In genomic region chr16:77643871-77644720, GRCm38 (mm10) we compare ENCODE assay signal across 9 mouse cellular contexts. TPM values are rescaled to one million over a fixed set of nuclear protein-coding genes. Genes with fewer than 3 reads are reported as not detected.
DNase-seq lines count a peak whose midpoint lies in the region; ATAC-seq and TF ChIP-seq lines count a peak whose summit lies in the region.
"Had no signal": no experiment of that assay in that cellular context is flagged by ENCODE, and none has a peak within 500 bp of the region (broad histone marks: within the 10 kb centered on the region; RNA-seq: fewer than 3 reads in every experiment).

No protein-coding gene starts in this region.

- H3K36me3 ChIP-seq in embryonic facial prominence, embryonic 14.5 days (ENCODE audit: control insufficient read depth, insufficient read depth, low read length) = no peaks in the 10 kb centered on the region
- no peaks in the 10 kb centered on the region for H3K36me3 ChIP-seq in heart, embryonic 10.5 days
- no peaks in the 10 kb centered on the region for H3K36me3 ChIP-seq in kidney, embryonic 14.5 days (ENCODE audit: control insufficient read depth, insufficient read depth, low read length)
- no peaks in the 10 kb centered on the region for H3K36me3 ChIP-seq in midbrain, postnatal 0 days (ENCODE audit: insufficient read depth, low read length)
- no peaks in the 10 kb centered on the region for H3K36me3 ChIP-seq in stomach, postnatal 0 days (ENCODE audit: control insufficient read depth, insufficient read depth, low read length)

- peak overlapping the region; percentile 63 for H3K9ac ChIP-seq in embryonic facial prominence, embryonic 14.5 days (ENCODE audit: low read depth, low read length)
- H3K9ac ChIP-seq in kidney, embryonic 14.5 days (ENCODE audit: low read depth, low read length) = peak overlapping the region; percentile 54; the same call in 1 of the 2 replicates
- H3K9ac ChIP-seq in midbrain, postnatal 0 days (replicated peaks; ENCODE audit: low read length, poor library complexity, severe bottlenecking) = peak overlapping the region; percentile 69
- peak overlapping the region; percentile 58 for H3K9ac ChIP-seq in stomach, postnatal 0 days (ENCODE audit: low read length)

- 1% methylated on average over 31 of the region's 31 CpGs for WGBS in embryonic facial prominence, embryonic 14.5 days
- WGBS in heart, embryonic 10.5 days = 4% methylated on average over 31 of the region's 31 CpGs
- WGBS in kidney, embryonic 14.5 days = 3% methylated on average over 31 of the region's 31 CpGs
- under 1% methylated on average over 31 of the region's 31 CpGs for WGBS in midbrain, postnatal 0 days
- 4% methylated on average over 31 of the region's 31 CpGs for WGBS in stomach, postnatal 0 days

- H3K4me2 ChIP-seq in embryonic facial prominence, embryonic 14.5 days (ENCODE audit: low read depth, low read length) = peak overlapping the region; percentile 68
- H3K4me2 ChIP-seq in kidney, embryonic 14.5 days (replicated peaks; ENCODE audit: low read depth, low read length) = peak overlapping the region; percentile 83
- H3K4me2 ChIP-seq in midbrain, postnatal 0 days (ENCODE audit: low read depth, low read length, poor library complexity, severe bottlenecking) = peak overlapping the region; percentile 67
- H3K4me2 ChIP-seq in stomach, postnatal 0 days (replicated peaks; ENCODE audit: low read depth) = peak overlapping the region; percentile 73

- peak; percentile 92 for ATAC-seq in embryonic facial prominence, embryonic 14.5 days (ENCODE audit: low read depth)
- ATAC-seq in kidney, embryonic 14.5 days (ENCODE audit: low FRiP score, low TSS enrichment) = peak; percentile 94
- peak; percentile 94 for ATAC-seq in midbrain, postnatal 0 days (ENCODE audit: low FRiP score)
- peak; percentile 91 for ATAC-seq in stomach, postnatal 0 days (ENCODE audit: low FRiP score, low TSS enrichment)

- TF ChIP-seq CTCF in midbrain, postnatal 0 days (IDR thresholded peaks at IDR 0.05) = no peak
- no peak for TF ChIP-seq CTCF in stomach, postnatal 0 days (IDR thresholded peaks at IDR 0.05; ENCODE audit: low read depth)

- H3K27me3 ChIP-seq in embryonic facial prominence, embryonic 14.5 days (replicated peaks; ENCODE audit: control insufficient read depth, insufficient read depth, low read length) = no peaks in the 10 kb centered on the region
- no peaks in the 10 kb centered on the region for H3K27me3 ChIP-seq in heart, embryonic 10.5 days (ENCODE audit: insufficient read depth, poor library complexity, severe bottlenecking)
- no peaks in the 10 kb centered on the region for H3K27me3 ChIP-seq in kidney, embryonic 14.5 days (ENCODE audit: control insufficient read depth, insufficient read depth, low read length)
- H3K27me3 ChIP-seq in midbrain, postnatal 0 days (ENCODE audit: insufficient read depth, low read length) = no peaks in the 10 kb centered on the region
- H3K27me3 ChIP-seq in stomach, postnatal 0 days (ENCODE audit: control insufficient read depth, insufficient read depth, low read length) = no peaks in the 10 kb centered on the region

- peak; percentile 34 for TF ChIP-seq EP300 in stomach, postnatal 0 days (optimal IDR thresholded peaks at IDR 0.05)

- H3K4me3 ChIP-seq in embryonic facial prominence, embryonic 14.5 days (ENCODE audit: low read depth, low read length) = peak overlapping the region; percentile 40
- H3K4me3 ChIP-seq in heart, embryonic 10.5 days = peak overlapping the region; percentile 60
- peak overlapping the region; percentile 53 for H3K4me3 ChIP-seq in kidney, embryonic 14.5 days (ENCODE audit: low read length)
- peak overlapping the region; percentile 42 for H3K4me3 ChIP-seq in midbrain, postnatal 0 days (ENCODE audit: low read depth, low read length)
- H3K4me3 ChIP-seq in stomach, postnatal 0 days (ENCODE audit: low read depth, low read length) = peak overlapping the region; percentile 54

- peaks cover 13% of the 10 kb centered on the region; the same call in 1 of the 2 replicates for H3K4me1 ChIP-seq in embryonic facial prominence, embryonic 14.5 days (ENCODE audit: control insufficient read depth, insufficient read depth, low read length)
- H3K4me1 ChIP-seq in heart, embryonic 10.5 days = peaks cover 6% of the 10 kb centered on the region; the same call in 1 of the 2 replicates
- H3K4me1 ChIP-seq in kidney, embryonic 14.5 days (ENCODE audit: control insufficient read depth, insufficient read depth, low read length) = 0 out of 2 replicates have a peak, but pooled peaks cover 2% of the 10 kb centered on the region
- H3K4me1 ChIP-seq in midbrain, postnatal 0 days (ENCODE audit: insufficient read depth, low read length) = peaks cover 4% of the 10 kb centered on the region; the same call in 1 of the 2 replicates
- no peaks in the 10 kb centered on the region for H3K4me1 ChIP-seq in stomach, postnatal 0 days (replicated peaks; ENCODE audit: control insufficient read depth, insufficient read depth)

- peak; percentile 83 for DNase-seq in 3134 (ENCODE audit: extremely low read depth, insufficient read length, low spot score)
- DNase-seq in adrenal gland, postnatal 36 days = peak; percentile 76 to 80
- DNase-seq in embryonic facial prominence, embryonic 14.5 days (ENCODE audit: low spot score) = peak; percentile 84
- peak; percentile 77 for DNase-seq in heart, embryonic 10.5 days (ENCODE audit: low spot score)
- DNase-seq in liver = peak; percentile 24
- DNase-seq in midbrain, postnatal 0 days (ENCODE audit: low spot score) = peak; percentile 93
- peak; percentile 58 for DNase-seq in stomach, postnatal 0 days (ENCODE audit: low spot score)

- H3K9me3 ChIP-seq in embryonic facial prominence, embryonic 14.5 days (ENCODE audit: control insufficient read depth, low read length) = no peaks in the 10 kb centered on the region
- H3K9me3 ChIP-seq in heart, embryonic 10.5 days = no peaks in the 10 kb centered on the region
- H3K9me3 ChIP-seq in kidney, embryonic 14.5 days (ENCODE audit: control insufficient read depth, low read length) = no peaks in the 10 kb centered on the region
- H3K9me3 ChIP-seq in midbrain, postnatal 0 days (ENCODE audit: low read length) = no peaks in the 10 kb centered on the region
- H3K9me3 ChIP-seq in stomach, postnatal 0 days (ENCODE audit: control insufficient read depth, low read length) = no peaks in the 10 kb centered on the region

- H3K27ac ChIP-seq in embryonic facial prominence, embryonic 14.5 days (replicated peaks; ENCODE audit: low read depth, low read length) = peak overlapping the region; percentile 75
- peak overlapping the region; percentile 47; the same call in 1 of the 2 replicates for H3K27ac ChIP-seq in heart, embryonic 10.5 days
- H3K27ac ChIP-seq in kidney, embryonic 14.5 days (ENCODE audit: low read depth, low read length) = peak overlapping the region; percentile 24; the same call in 1 of the 2 replicates
- H3K27ac ChIP-seq in midbrain, postnatal 0 days (ENCODE audit: low read depth, low read length) = peak overlapping the region; percentile 94
- H3K27ac ChIP-seq in stomach, postnatal 0 days (replicated peaks) = peak overlapping the region; percentile 85

RNA-seq across cellular contexts. Expression of gene Gm11146, which starts 42.2 kb away (rescaled TPM):
- total RNA-seq in adrenal gland, postnatal 36 days (2021) = not detected
- polyA plus RNA-seq in embryonic facial prominence, embryonic 14.5 days (2014; fragmentation: Nextera tagmentation; extraction: Ambion mirVana) = not detected in 2 replicates
- polyA plus RNA-seq in heart, embryonic 10.5 days (2016; fragmentation: Nextera tagmentation; extraction: Ambion mirVana) = not detected in 2 replicates
- polyA plus RNA-seq in kidney, embryonic 14.5 days (2014; fragmentation: Nextera tagmentation; extraction: Ambion mirVana) = not detected in 2 replicates
- total RNA-seq in midbrain, postnatal 0 days (2014; rRNA removed) = not detected in 2 replicates
- not detected in 2 replicates for polyA plus RNA-seq in midbrain, postnatal 0 days (2015; fragmentation: Nextera tagmentation; extraction: Ambion mirVana)
- polyA plus RNA-seq in stomach, postnatal 0 days (2015; fragmentation: Nextera tagmentation; extraction: Ambion mirVana) = not detected in 2 replicates
- total RNA-seq: MEL had no signal

Comparison
In these comparisons a context has a peak if more than half of its experiments do, and no peak if none do; other contexts are left out.
1. Peak in every context shown above with its lines: DNase-seq, ATAC-seq, H3K4me3 ChIP-seq and H3K27ac ChIP-seq.
2. DNase-seq: peak in every context shown above with its lines; median percentile 93 in midbrain, postnatal 0 days; 84 in embryonic facial prominence, embryonic 14.5 days; 83 in 3134; 78 in adrenal gland, postnatal 36 days; 77 in heart, embryonic 10.5 days; 58 in stomach, postnatal 0 days; 24 in liver.
3. H3K27ac ChIP-seq: peak in every context shown above with its lines; median percentile 94 in midbrain, postnatal 0 days; 85 in stomach, postnatal 0 days; 75 in embryonic facial prominence, embryonic 14.5 days; 47 in heart, embryonic 10.5 days; 24 in kidney, embryonic 14.5 days.